Mouse (Mus musculus) kidney, adult 2 months (tissue): ENCODE measurements around the gene Prkn. TPM values are rescaled to one million over a fixed set of nuclear protein-coding genes. Genes with fewer than 3 reads are reported as not detected.

Source experiments
- DNase-seq: peaks from one replicate; pipeline ENCODE4 v3.0.0; 2021
- H3K27ac ChIP-seq: fragments of 200-500 bp; 2 replicates; pipeline ENCODE4 v1.5.1; 2012; ENCODE audit warnings: low read depth, low read length, control low read depth, inconsistent platforms; ENCODE audit not compliant: insufficient read depth
- H3K27me3 ChIP-seq: fragments of 200-500 bp; replicated peaks from 2 replicates; pipeline ENCODE4 v1.6.1; 2012; ENCODE audit warnings: mild to moderate bottlenecking, moderate library complexity, low read length, inconsistent platforms; ENCODE audit not compliant: control insufficient read depth, insufficient read depth
- H3K36me3 ChIP-seq: fragments of 200-500 bp; 2 replicates; pipeline ENCODE4 v1.6.1; 2012; ENCODE audit warnings: mild to moderate bottlenecking, moderate library complexity, low read length, inconsistent platforms; ENCODE audit not compliant: control insufficient read depth, insufficient read depth
- H3K4me1 ChIP-seq: fragments of 200-500 bp; 2 replicates; pipeline ENCODE4 v1.6.1; 2011; ENCODE audit warnings: low read length; ENCODE audit not compliant: control insufficient read depth, insufficient read depth
- H3K4me3 ChIP-seq: fragments of 200-500 bp; 2 replicates; pipeline ENCODE4 v1.5.1; 2011; ENCODE audit warnings: mild to moderate bottlenecking, low read depth, low read length, control low read depth; ENCODE audit not compliant: insufficient read depth
- CTCF ChIP-seq: fragments of 200-500 bp; conservative IDR thresholded peaks from 2 replicates; pipeline ENCODE4 v1.5.1; 2011; ENCODE audit warnings: low read depth, mild to moderate bottlenecking, control low read depth, low read length, moderate library complexity, mixed read lengths; ENCODE audit not compliant: insufficient read depth, insufficient read length
- POLR2A ChIP-seq: fragments of 200-500 bp; IDR thresholded peaks from one replicate; pipeline ENCODE4 v1.6.1; 2011; ENCODE audit warnings: low read depth, low read length, control low read depth
- WGBS: fragments of 180-500 bp; shearing (Covaris S2); methylation state at CpG from one replicate; pipeline ENCODE4 v1.1.7; 2018; 5-methylcytosine and 5-hydroxymethylcytosine counted together
- polyA plus RNA-seq: library from polyadenylated mRNA; depleted of rRNA; stranded (reverse); fragments of >200 nt; gene quantifications from 2 replicates; pipeline ENCODE4 v1.2.3, GENCODE M21; 2012

The Prkn gene
- polyA plus RNA-seq, 1 experiment, result 6.1 TPM

DNA sequence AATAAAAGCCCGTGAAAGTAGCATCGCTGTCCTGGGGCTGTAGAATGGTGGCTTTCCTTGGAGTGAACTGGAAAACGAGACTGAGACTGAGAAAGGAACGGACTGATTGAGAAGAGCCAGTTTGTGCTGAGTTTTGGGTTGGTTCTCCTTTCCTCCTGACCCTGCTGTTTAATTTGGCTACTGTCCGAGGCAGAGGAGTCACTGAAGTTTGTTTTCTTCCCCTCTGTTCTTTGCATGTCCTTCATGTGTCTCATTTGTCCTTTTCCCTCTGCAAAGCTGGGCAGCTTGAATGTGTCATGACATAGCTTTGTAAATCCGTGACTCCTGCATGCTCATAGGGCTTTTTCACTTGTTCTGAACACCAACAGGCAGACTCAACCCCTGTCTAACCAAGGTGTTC lies 249.2 kb downstream of the Prkn start:
- 70% methylated on average over 6 of the region's 6 CpGs for WGBS
- Histone ChIP-seq H3K27ac (no peak overlapping the region), H3K27me3 (no peaks in the 10 kb centered on the region), H3K4me1 (no peaks in the 10 kb centered on the region), H3K36me3 (no peaks in the 10 kb centered on the region), H3K4me3 (no peak overlapping the region)
- DNase-seq, result no peak
- TF ChIP-seq CTCF (no peak), POLR2A (no peak)

DNA sequence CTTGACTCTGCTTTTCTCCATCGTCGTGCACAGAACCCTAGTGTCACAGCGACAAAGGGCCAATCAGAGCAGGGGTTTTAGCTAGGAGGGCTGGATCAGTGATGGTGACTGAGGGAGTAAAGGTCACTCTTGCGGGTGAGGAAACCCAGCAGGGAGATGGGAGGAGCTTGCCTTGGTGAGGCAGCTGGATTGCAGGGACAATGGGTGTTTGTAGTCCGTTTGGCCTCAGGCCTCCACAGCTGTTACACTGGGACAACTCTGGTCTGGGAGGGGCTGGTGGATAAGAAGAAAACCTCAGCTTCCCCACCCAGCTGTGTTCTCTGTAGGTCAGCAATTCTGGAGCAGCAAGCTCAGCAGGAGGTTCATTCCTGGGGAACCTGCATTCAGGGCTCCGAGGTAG lies 252.7 kb downstream of the Prkn start:
- WGBS, result 44% methylated on average over 6 of the region's 6 CpGs
- peak; percentile 36 for DNase-seq
- no peak overlapping the region for H3K27ac ChIP-seq
- no peak overlapping the region for H3K4me3 ChIP-seq
- no peaks in the 10 kb centered on the region for H3K27me3 ChIP-seq
- TF ChIP-seq CTCF (no peak), POLR2A (no peak)
- no peaks in the 10 kb centered on the region for H3K36me3 ChIP-seq
- no peaks in the 10 kb centered on the region for H3K4me1 ChIP-seq

GRCm38 (mm10) chr17:11093321-11093720 lies 253.1 kb downstream of the Prkn start:
- WGBS, result 78% methylated on average over 3 of the region's 3 CpGs
- no peak overlapping the region for H3K27ac ChIP-seq

GRCm38 (mm10) chr17:11107007-11107406 lies 266.8 kb downstream of the Prkn start:
- no peaks in the 10 kb centered on the region for H3K36me3 ChIP-seq
- WGBS, result 83% methylated on average over 3 of the region's 3 CpGs
- H3K27me3 ChIP-seq, result no peaks in the 10 kb centered on the region
- no peak for TF ChIP-seq CTCF
- TF ChIP-seq POLR2A, result no peak
- no peaks in the 10 kb centered on the region for H3K4me1 ChIP-seq
- no peak for DNase-seq
- no peak overlapping the region for H3K4me3 ChIP-seq
- no peak overlapping the region for H3K27ac ChIP-seq

More at GRCm38 (mm10) chr17:11093321-11093720, 253.1 kb downstream of the Prkn start:
- DNase-seq, result no peak
- Histone ChIP-seq H3K36me3 (no peaks in the 10 kb centered on the region), H3K4me1 (no peaks in the 10 kb centered on the region), H3K4me3 (no peak overlapping the region), H3K27me3 (no peaks in the 10 kb centered on the region)
- TF ChIP-seq POLR2A (no peak), CTCF (no peak)

GRCm38 (mm10) chr17:11107916-11108315 lies 267.7 kb downstream of the Prkn start:
- no peak for TF ChIP-seq CTCF
- no peak for TF ChIP-seq POLR2A

GRCm38 (mm10) chr17:11117508-11117907 lies 277.3 kb downstream of the Prkn start:
- Histone ChIP-seq H3K27ac (no peak overlapping the region), H3K4me3 (no peak overlapping the region), H3K4me1 (no peaks in the 10 kb centered on the region), H3K27me3 (no peaks in the 10 kb centered on the region), H3K36me3 (no peaks in the 10 kb centered on the region)
- no peak for DNase-seq
- no peak for TF ChIP-seq POLR2A
- TF ChIP-seq CTCF, result no peak
- WGBS, result 86% methylated on average over 10 of the region's 10 CpGs

More at GRCm38 (mm10) chr17:11107916-11108315, 267.7 kb downstream of the Prkn start:
- Histone ChIP-seq H3K4me3 (no peak overlapping the region), H3K27me3 (no peaks in the 10 kb centered on the region), H3K4me1 (no peaks in the 10 kb centered on the region), H3K36me3 (no peaks in the 10 kb centered on the region), H3K27ac (no peak overlapping the region)
- no peak for DNase-seq
- 66% methylated on average over 2 of the region's 2 CpGs for WGBS

DNA sequence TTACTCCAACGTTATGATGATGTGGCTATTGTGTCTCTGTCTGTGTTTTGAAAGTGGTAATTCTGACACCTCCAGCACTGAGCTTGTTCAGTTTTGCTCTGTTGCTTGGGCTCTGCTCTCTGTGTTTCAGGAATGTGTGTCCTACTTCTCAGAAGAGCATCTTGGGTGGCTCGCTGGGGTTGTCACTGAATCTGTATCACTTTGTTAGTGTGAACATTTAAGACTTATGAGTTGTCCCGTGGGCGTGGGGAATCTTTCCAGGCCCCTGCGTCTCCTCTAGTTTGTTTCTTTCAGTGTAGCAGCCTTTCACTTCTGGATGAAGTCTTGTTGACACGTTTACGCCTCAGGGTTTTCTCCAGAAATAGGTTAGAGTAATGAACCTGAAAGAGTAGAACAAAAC lies 283.9 kb downstream of the Prkn start:
- 49% methylated on average over 7 of the region's 7 CpGs for WGBS

DNA sequence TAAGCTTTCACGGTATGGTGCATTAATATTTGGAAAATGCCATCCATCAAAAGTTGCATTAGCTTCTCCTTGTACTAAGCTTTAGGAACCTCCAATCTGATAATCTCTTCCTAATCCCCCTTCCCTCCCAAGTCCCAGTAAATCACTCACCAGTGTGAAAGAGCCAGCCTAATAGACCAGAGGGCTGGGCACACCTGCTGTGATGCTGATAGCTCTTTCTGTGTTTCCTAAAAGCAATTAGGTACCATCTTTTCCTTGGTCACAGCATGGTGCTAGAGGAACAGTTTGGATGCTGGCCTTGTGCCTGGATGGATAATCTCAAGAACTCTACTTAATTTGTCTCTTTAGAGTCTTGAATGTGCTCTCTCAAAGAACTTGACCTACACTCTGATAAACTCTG lies 287.0 kb downstream of the Prkn start:
- H3K27ac ChIP-seq, result no peak overlapping the region
- no peaks in the 10 kb centered on the region for H3K27me3 ChIP-seq
- 95% methylated on average over 1 of the region's 1 CpGs for WGBS
- H3K4me1 ChIP-seq, result no peaks in the 10 kb centered on the region
- H3K4me3 ChIP-seq, result no peak overlapping the region
- TF ChIP-seq CTCF, result no peak
- no peak for TF ChIP-seq POLR2A
- no peak for DNase-seq
- H3K36me3 ChIP-seq, result no peaks in the 10 kb centered on the region

More for the DNA sequence above, 283.9 kb downstream of the Prkn start:
- no peak for DNase-seq
- no peaks in the 10 kb centered on the region for H3K36me3 ChIP-seq
- H3K4me3 ChIP-seq, result no peak overlapping the region
- H3K27me3 ChIP-seq, result no peaks in the 10 kb centered on the region
- no peaks in the 10 kb centered on the region for H3K4me1 ChIP-seq
- TF ChIP-seq CTCF (no peak), POLR2A (no peak)
- H3K27ac ChIP-seq, result no peak overlapping the region
